Mouse (Mus musculus) urinary bladder, adult 18-20 months (tissue): ENCODE measurements at regions not wholly inside any gene's neighbourhood (a gene's known extent, or its start where the extent isn't known, plus 50 kb on each side); places are given as distances from the start of the nearest gene placed in this dataset.

Experiments used
- DNase-seq, 2 experiments: peaks; one replicate each; pipeline ENCODE4 v3.0.0; 2022; ENCODE audit warnings: low spot score in 2 of 2, mixed read lengths in 2 of 2

DNA sequence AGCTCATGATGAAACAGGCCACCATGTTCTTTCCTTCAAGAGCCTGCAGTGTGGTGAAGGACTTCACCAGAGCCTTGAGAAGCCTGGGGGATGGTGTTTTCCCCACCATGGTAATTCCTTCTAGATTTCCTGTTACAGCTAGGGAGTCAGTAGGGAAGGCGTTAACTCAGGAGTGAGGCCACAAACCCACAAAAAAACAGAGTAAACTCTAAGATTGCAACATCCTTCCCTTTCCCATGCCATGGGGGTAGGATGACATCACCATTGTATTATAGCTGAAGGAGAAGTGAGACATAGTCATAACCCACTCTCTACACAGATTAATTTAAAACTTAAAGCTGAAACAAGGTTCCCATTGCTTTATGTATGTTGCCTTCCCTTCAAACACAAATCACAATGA is 218.7 kb upstream of the F930015N05Rik start:
- DNase-seq = no peak

DNA sequence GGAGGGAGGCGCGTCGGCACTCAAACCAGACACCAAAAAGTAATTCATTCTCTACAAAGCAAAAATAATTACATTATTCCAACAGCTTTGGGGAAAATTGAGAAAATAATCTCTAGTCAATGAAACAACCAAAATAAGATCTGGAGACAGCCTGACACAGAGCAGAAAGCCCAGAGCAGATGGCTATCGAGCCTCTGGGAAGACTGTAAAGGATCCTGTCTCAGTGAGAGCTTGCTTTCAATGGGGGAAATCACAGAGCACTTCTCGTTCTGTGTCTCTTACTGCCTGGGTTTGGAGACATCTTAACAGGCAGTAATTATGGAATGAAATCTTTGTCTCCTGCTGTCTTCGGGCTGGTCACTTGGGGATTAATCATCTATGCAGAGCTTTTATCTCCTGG is 226.7 kb upstream of the F930015N05Rik start:
- no peak for DNase-seq

DNA sequence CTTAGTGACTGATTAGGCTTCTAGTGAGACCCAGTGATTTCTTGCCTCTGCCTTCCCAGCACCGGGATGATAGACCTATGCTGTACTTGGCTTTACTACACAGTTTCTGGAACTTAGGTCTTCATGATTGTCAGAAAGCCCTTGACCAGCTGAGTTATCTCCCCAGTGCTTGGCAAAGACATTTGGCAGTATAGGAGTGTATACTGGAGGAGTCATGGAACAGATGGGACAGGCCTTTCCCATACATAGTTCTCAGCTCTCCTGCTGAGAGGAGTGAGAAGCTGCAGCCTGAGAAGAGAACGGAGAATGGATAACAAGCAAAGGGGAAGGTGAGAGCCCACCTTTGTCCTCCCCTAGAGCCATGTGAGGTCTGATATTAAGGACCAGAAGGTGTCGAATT is 230.6 kb upstream of the F930015N05Rik start:
- no peak for DNase-seq

GRCm38 (mm10) chr11:64667521-64667920 is 231.1 kb upstream of the F930015N05Rik start:
- DNase-seq = no peak

- DNase-seq = no peak
These were observed 235.4 kb upstream of the F930015N05Rik start for GRCm38 (mm10) chr11:64671898-64672297.

- DNase-seq = no peak
These were observed 237.1 kb upstream of the F930015N05Rik start for GRCm38 (mm10) chr11:64673546-64673945.

DNA sequence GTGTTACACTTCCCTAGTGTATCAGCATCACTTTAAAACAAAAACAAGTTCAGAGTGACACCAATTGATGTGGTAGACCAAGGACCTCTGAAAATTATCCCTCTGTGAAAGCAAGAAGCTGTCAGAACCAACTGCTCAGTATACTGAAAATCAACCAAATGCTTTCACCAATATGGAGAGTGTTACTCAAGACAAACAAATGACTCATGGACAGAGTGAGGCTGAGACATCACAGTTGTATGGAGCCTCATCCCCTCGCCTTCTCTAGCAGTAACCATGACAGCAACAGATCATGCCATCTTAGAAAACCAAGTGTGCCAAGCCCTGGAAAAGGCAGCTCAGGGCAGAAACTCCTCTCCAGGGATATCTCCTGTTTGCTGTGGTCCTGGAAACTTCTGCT is 267.3 kb upstream of the F930015N05Rik start:
- DNase-seq = no peak

DNA sequence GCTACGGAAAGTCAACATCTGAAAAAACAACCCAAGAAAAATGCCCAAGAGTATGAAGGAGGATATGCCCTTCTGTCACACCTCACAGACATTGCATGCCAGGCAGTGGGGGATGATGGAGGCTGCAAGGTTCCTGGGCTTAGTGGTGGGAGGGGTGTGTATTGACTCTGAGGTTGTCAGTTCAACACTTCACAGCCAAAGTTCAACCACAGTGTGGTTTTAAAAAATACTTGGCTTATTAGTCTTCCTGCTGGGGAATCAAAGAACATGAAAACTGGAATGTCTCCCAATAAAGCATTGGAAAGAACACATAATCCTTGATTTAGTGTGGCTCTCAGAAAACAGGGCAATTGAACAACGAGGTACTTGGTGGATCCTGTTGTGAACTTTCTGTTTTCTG is 267.0 kb upstream of the Elac2 start:
- DNase-seq = no peak

GRCm38 (mm10) chr11:64715182-64715581 is 263.7 kb upstream of the Elac2 start:
- no peak for DNase-seq

GRCm38 (mm10) chr11:64718316-64719085 is 260.3 kb upstream of the Elac2 start:
- DNase-seq = peak; percentile 56 to 60

GRCm38 (mm10) chr11:64726249-64726648 is 252.6 kb upstream of the Elac2 start:
- DNase-seq = no peak

- no peak for DNase-seq
These were observed 250.9 kb upstream of the Elac2 start for GRCm38 (mm10) chr11:64727841-64728421.

DNA sequence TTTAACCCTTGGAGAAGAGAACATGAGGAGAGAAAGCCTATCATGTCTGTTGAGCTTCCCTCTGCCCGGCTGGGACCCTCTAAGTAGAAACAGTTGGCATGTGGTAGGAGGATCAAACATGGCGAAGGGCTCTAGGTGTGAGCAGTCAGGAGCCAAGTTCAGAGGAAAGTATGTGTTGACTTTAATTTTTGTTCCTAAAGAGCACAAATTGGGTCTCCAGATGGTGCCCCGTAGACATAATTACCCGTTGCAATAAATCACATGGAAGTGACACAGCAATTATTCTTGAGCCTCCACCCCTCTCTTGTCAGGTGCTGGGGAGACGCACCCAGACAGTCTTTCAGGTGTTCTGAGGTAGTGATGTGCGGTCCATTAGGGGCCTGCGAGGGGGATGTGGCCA is 239.9 kb upstream of the Elac2 start:
- DNase-seq = no peak

DNA sequence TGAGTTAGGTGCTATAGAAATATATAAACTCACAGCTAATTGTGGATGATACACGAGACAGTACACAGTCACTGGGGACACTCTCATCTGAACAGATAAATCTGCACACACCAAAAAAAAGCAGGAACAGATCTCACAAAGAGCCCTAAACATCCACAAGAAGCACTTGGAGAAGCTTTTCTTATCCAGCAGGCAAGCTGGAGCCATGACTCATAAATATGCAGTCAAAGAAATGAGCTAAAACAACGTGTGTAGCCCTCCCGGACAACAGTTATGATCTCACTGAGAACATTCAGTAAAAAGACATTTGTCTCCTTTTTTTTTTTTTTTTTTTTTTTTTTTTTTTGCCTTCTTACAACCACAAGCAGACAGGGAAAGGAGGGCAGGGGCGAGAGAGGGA is 235.1 kb upstream of the Elac2 start:
- DNase-seq = no peak

GRCm38 (mm10) chr11:64746146-64746545 is 232.7 kb upstream of the Elac2 start:
- no peak for DNase-seq

GRCm38 (mm10) chr11:64749976-64750375 is 228.9 kb upstream of the Elac2 start:
- no peak for DNase-seq

DNA sequence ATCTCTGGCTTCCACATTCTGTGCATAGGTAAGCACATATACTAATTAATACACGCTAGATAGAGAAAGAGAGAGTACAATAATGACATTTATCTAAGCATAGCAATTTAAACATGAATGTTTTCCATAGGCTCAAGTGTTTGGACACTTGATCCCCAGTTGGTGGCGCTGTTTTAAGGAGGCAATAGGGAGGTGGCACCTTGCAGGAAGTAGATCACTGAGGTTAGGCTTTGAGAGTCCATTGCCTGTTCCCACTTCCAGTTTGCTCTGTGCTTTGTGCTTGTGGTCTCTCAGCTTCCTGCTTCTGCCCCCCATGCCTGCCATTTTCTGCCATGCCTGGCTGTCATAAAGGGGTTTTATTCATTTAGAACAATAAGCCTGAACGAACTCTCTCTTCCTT is 226.5 kb upstream of the Elac2 start:
- no peak for DNase-seq

- no peak for DNase-seq
These were observed 226.0 kb upstream of the Elac2 start for GRCm38 (mm10) chr11:64752816-64753215.

DNA sequence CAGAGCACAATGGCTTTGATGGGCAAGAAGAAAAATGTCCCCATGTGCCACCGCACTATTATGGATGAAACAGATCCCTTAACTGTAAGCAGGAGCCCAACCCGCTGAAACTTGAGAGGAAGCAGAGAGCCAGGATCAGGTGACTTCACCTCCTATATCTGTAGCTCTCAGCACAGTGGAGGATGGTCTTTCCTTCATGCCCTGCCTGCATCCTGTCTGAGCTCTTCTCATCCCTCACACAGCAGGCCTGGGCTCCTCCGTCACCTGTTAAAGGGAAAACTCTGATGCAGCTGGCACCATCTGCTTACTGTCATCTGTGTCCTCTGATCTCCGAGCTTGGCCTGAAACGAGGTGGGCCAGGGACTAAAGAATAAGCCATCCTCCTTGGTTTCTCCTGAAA is 224.8 kb upstream of the Elac2 start:
- DNase-seq = no peak

- no peak for DNase-seq
These were observed 223.3 kb upstream of the Elac2 start for GRCm38 (mm10) chr11:64755563-64755962.

- no peak for DNase-seq
These were observed 218.2 kb upstream of the Elac2 start for GRCm38 (mm10) chr11:64760626-64761025.

DNA sequence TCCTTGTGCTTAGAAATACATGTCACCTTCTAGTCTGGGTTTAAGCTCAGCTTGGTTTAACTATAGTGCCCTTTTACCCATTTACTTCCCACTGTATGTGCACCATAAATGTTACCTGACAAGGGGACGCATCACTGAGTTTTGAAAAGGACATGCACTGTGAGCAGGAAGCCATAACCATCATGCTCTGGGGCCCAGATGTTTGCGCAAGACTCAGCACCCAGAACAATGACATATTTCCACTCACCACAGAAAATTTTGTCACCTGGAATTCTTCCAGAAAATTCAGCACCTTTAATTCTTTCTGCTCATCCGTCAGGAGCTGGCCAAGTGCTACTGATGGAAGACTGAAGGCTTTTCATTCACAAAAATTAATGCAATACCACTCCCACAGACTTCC is 216.1 kb upstream of the Elac2 start:
- DNase-seq = no peak

- DNase-seq = no peak
These were observed 214.8 kb upstream of the Elac2 start for GRCm38 (mm10) chr11:64764056-64764455.

GRCm38 (mm10) chr11:64776691-64777090 is 202.1 kb upstream of the Elac2 start:
- no peak for DNase-seq
